Mouse (Mus musculus): ENCODE measurements around the gene Rbmx. TPM values are rescaled to one million over a fixed set of nuclear protein-coding genes. Genes with fewer than 3 reads are reported as not detected.

The Rbmx gene
- polyA plus RNA-seq, 2 experiments from 2014 or later = 74.9 to 92.2 TPM

Other genes with a start within 250 kb of the Rbmx start
- 10 to 100 TPM; 31.4 to 42.4 TPM for gene Cd40lg, start 180.9 kb downstream of the Rbmx start, polyA plus RNA-seq (2017; shearing (Covaris generic))
- gene Arhgef6, start 54.3 kb downstream of the Rbmx start, polyA plus RNA-seq (2017; shearing (Covaris generic)) = 100 to 1,000 TPM in 1 of 2 experiments, 10 to 100 TPM in 1; 80.3 to 107 TPM
- gene Gm364, start 16.1 kb upstream of the Rbmx start, polyA plus RNA-seq (2017; shearing (Covaris generic)) = not detected
- gene Gpr101, start 110.7 kb upstream of the Rbmx start, polyA plus RNA-seq (2017; shearing (Covaris generic)) = not detected